Mouse (Mus musculus) midbrain, embryonic 13.5 days (tissue): Measurements from ENCODE around the gene Ankdd1a. TPM values are rescaled to one million over a fixed set of nuclear protein-coding genes. Genes with fewer than 3 reads are reported as not detected.

Experiments used
- ATAC-seq: fragments of 200-750 bp; cut with Nextera tagmentation; 2 replicates; pipeline ENCODE4 v1.8.0; 2017; ENCODE audit warnings: mild to moderate bottlenecking, moderate TSS enrichment, moderate library complexity
- H3K27ac ChIP-seq: fragments of 300-500 bp; sonication (generic); 2 replicates; pipeline ENCODE4 v1.5.1; 2015; ENCODE audit warnings: inconsistent platforms, mild to moderate bottlenecking, moderate library complexity
- H3K27me3 ChIP-seq: fragments of 300-500 bp; sonication (generic); 2 replicates; pipeline ENCODE4 v1.6.1; 2015; ENCODE audit warnings: mild to moderate bottlenecking, inconsistent platforms
- H3K36me3 ChIP-seq: fragments of 300-500 bp; sonication (generic); 2 replicates; pipeline ENCODE4 v1.6.1; 2015; ENCODE audit warnings: mild to moderate bottlenecking, inconsistent platforms
- H3K4me1 ChIP-seq: fragments of 300-500 bp; sonication (generic); replicated peaks from 2 replicates; pipeline ENCODE4 v1.6.1; 2015; ENCODE audit warnings: inconsistent platforms
- H3K4me2 ChIP-seq: fragments of 300-500 bp; sonication (generic); replicated peaks from 2 replicates; pipeline ENCODE4 v1.6.1; 2015; ENCODE audit warnings: moderate library complexity, mild to moderate bottlenecking, inconsistent platforms
- H3K4me3 ChIP-seq: fragments of 300-500 bp; sonication (generic); replicated peaks from 2 replicates; pipeline ENCODE4 v1.5.1; 2015; ENCODE audit warnings: mild to moderate bottlenecking, inconsistent platforms
- H3K9ac ChIP-seq: fragments of 300-500 bp; sonication (generic); replicated peaks from 2 replicates; pipeline ENCODE4 v1.6.1; 2015; ENCODE audit warnings: mild to moderate bottlenecking, inconsistent platforms
- H3K9me3 ChIP-seq: fragments of 300-500 bp; sonication (generic); 2 replicates; pipeline ENCODE4 v1.6.1; 2016; ENCODE audit warnings: mild to moderate bottlenecking, inconsistent platforms
- WGBS: fragments of 180-500 bp; shearing (Covaris S2); methylation state at CpG from one replicate; pipeline ENCODE4 v1.1.7; 2015; 5-methylcytosine and 5-hydroxymethylcytosine counted together
- polyA plus RNA-seq: library from polyadenylated mRNA; unstranded; fragments of >200 nt; fragmentation: Nextera tagmentation; extraction: Ambion mirVana; gene quantifications from 2 replicates; pipeline ENCODE4 v1.2.1, GENCODE M21; 2015

The Ankdd1a gene
- polyA plus RNA-seq, 1 experiment from 2014 or later, result 0.63 TPM

GRCm38 (mm10) chr9:65539697-65540096 is 19.7 kb upstream of the Ankdd1a start:
- H3K27ac ChIP-seq, result no peak overlapping the region
- no peaks in the 10 kb centered on the region for H3K36me3 ChIP-seq
- H3K4me1 ChIP-seq, result no peaks in the 10 kb centered on the region
- no peaks in the 10 kb centered on the region for H3K9me3 ChIP-seq
- H3K9ac ChIP-seq, result no peak overlapping the region
- H3K27me3 ChIP-seq, result no peaks in the 10 kb centered on the region
- 89% methylated on average over 9 of the region's 9 CpGs for WGBS
- no peak overlapping the region for H3K4me2 ChIP-seq
- ATAC-seq, result no peak
- no peak overlapping the region for H3K4me3 ChIP-seq

DNA sequence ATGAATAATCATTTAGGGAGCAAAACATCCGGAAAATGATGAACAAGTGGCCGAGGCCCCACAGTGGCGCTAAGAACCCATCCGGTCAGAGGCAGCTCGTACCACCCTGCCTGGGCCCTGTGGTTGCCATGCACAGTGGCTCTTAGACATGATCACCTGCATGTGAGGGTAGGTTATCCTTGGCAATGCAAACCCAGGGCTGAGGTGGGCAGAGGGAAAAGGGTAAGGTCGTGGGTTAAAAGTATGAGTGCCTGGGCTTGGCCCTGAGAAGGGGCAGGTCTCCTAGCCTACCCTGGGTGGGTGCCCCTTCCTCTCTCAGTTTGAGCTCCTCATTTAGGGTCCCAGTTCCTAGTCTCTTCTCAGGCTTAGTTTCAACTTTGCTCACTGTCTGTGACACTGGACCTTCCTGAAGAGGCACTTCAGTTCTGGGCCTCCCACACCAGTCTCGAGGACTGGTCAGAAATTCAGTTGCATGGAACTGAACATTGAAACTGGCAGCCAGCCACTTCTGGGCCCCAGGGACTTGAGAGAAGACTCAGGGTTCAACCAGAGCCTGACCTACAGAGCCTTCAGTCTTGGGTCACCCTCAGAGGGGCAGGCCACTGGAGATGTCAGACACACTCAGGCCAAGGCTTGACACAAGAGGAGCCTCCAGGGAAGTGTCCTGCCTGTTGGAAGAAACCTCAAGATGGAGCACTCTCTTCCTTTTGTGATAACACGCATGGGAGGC is 18.1 kb upstream of the Ankdd1a start:
- no peak overlapping the region for H3K4me2 ChIP-seq
- no peaks in the 10 kb centered on the region for H3K27me3 ChIP-seq
- 88% methylated on average over 8 of the region's 8 CpGs for WGBS
- no peaks in the 10 kb centered on the region for H3K4me1 ChIP-seq
- H3K9ac ChIP-seq, result no peak overlapping the region
- H3K36me3 ChIP-seq, result no peaks in the 10 kb centered on the region
- H3K9me3 ChIP-seq, result no peaks in the 10 kb centered on the region
- no peak overlapping the region for H3K4me3 ChIP-seq
- ATAC-seq, result no peak
- no peak overlapping the region for H3K27ac ChIP-seq

DNA sequence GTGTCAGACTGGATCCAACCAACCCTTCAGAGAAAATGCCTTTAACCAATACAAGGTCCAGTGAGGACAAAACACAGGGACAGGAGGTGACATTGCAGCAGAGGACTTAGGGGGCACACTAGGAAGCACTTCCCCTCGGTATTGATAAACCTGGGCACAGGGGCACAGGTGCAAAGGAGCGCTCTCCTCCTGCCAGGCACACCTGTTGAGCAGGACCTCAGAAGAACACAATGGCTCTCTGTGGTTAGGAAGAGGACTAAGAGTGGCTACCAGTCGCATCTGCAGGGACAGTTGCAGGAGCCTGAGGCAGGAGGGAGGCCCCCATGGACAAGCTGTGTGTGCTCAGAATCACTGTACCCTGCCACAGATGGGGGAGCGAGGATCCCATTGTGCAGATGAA is 16.5 kb upstream of the Ankdd1a start:
- H3K36me3 ChIP-seq, result no peaks in the 10 kb centered on the region
- no peak overlapping the region for H3K4me2 ChIP-seq
- H3K9ac ChIP-seq, result no peak overlapping the region
- H3K9me3 ChIP-seq, result no peaks in the 10 kb centered on the region
- 85% methylated on average over 4 of the region's 4 CpGs for WGBS
- H3K27ac ChIP-seq, result no peak overlapping the region
- no peak for ATAC-seq
- no peaks in the 10 kb centered on the region for H3K27me3 ChIP-seq
- H3K4me1 ChIP-seq, result no peaks in the 10 kb centered on the region
- no peak overlapping the region for H3K4me3 ChIP-seq

DNA sequence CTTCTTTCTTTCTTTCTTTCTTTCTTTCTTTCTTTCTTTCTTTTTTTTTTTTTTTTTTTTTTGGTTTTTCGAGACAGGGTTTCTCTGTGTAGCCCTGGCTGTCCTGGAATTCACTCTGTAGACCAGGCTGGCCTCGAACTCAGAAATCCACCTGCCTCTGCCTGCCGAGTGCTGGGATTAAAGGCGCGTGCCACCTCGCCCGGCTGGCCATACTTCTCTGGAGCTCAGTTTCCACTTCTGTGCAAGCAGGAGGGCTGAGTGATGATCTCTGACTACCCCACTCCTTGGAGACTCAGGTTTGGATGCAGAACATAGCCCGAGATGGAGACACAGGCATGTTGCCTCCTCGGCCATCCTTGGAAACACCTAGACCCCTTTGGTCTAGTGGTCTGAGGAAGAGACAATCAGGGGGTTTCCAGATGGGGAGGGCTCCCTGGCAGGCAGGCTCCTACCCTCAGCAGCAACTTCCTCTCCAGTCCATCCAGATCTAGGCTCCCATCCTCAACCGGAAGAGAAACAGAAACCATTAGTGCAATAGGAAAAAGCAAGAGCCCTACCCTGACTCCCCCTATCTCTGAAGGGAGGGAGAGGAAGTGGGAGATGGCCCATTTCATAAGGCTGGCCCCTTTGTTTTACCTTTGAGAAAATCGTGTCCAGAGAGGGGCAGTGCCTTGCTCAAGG is 15.9 kb upstream of the Ankdd1a start:
- Histone ChIP-seq H3K4me3 (no peak overlapping the region), H3K36me3 (no peaks in the 10 kb centered on the region), H3K9ac (no peak overlapping the region), H3K4me2 (no peak overlapping the region), H3K4me1 (no peaks in the 10 kb centered on the region), H3K9me3 (no peaks in the 10 kb centered on the region), H3K27me3 (no peaks in the 10 kb centered on the region), H3K27ac (no peak overlapping the region)
- WGBS, result 87% methylated on average over 10 of the region's 11 CpGs
- ATAC-seq, result no peak

- Histone ChIP-seq H3K4me3 (no peak overlapping the region), H3K27me3 (no peaks in the 10 kb centered on the region), H3K4me1 (no peaks in the 10 kb centered on the region), H3K36me3 (no peaks in the 10 kb centered on the region), H3K9ac (no peak overlapping the region), H3K27ac (no peak overlapping the region), H3K9me3 (no peaks in the 10 kb centered on the region), H3K4me2 (no peak overlapping the region)
- WGBS, result 79% methylated on average over 3 of the region's 3 CpGs
- ATAC-seq, result no peak
Measured at GRCm38 (mm10) chr9:65535191-65535722, 15.3 kb upstream of the Ankdd1a start.

GRCm38 (mm10) chr9:65534111-65534510 is 14.1 kb upstream of the Ankdd1a start:
- no peak overlapping the region for H3K4me2 ChIP-seq
- H3K9me3 ChIP-seq, result no peaks in the 10 kb centered on the region
- no peaks in the 10 kb centered on the region for H3K4me1 ChIP-seq
- H3K4me3 ChIP-seq, result no peak overlapping the region
- no peak for ATAC-seq
- no peak overlapping the region for H3K27ac ChIP-seq
- H3K27me3 ChIP-seq, result no peaks in the 10 kb centered on the region
- no peak overlapping the region for H3K9ac ChIP-seq
- no peaks in the 10 kb centered on the region for H3K36me3 ChIP-seq
- 88% methylated on average over 3 of the region's 3 CpGs for WGBS

- Histone ChIP-seq H3K27me3 (no peaks in the 10 kb centered on the region), H3K36me3 (no peaks in the 10 kb centered on the region), H3K4me1 (no peaks in the 10 kb centered on the region), H3K9ac (no peak overlapping the region), H3K4me3 (no peak overlapping the region), H3K27ac (no peak overlapping the region), H3K9me3 (no peaks in the 10 kb centered on the region), H3K4me2 (no peak overlapping the region)
- 86% methylated on average over 8 of the region's 8 CpGs for WGBS
- ATAC-seq, result no peak
Measured at GRCm38 (mm10) chr9:65532986-65533385, 13.0 kb upstream of the Ankdd1a start.

- Histone ChIP-seq H3K9ac (no peak overlapping the region), H3K4me2 (no peak overlapping the region), H3K4me1 (no peaks in the 10 kb centered on the region), H3K27ac (no peak overlapping the region), H3K9me3 (no peaks in the 10 kb centered on the region), H3K36me3 (no peaks in the 10 kb centered on the region), H3K4me3 (no peak overlapping the region), H3K27me3 (no peaks in the 10 kb centered on the region)
- WGBS, result 84% methylated on average over 5 of the region's 5 CpGs
- no peak for ATAC-seq
Measured at GRCm38 (mm10) chr9:65531283-65531682, 11.3 kb upstream of the Ankdd1a start.

DNA sequence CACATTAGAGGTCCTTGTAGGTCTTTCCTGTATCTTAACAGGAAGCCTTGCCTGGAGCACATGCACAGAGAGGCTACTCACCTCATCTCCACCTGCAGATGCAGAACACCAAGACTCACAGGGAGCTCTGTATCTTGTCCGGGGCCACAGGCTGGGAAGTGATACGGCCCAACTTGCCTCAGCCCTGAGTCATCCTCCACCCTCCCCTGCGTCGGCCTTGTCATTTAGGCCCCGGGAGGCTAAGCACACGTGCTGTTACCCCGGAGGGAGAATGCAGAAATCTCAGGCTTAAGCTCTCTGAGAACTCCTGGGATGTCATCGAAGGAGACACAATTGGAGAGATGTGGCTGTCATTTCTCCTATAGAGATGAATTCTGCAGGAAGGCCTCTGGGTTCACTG is 9.7 kb upstream of the Ankdd1a start:
- H3K4me2 ChIP-seq, result no peak overlapping the region
- H3K9ac ChIP-seq, result no peak overlapping the region
- H3K36me3 ChIP-seq, result no peaks in the 10 kb centered on the region
- no peak overlapping the region for H3K4me3 ChIP-seq
- no peaks in the 10 kb centered on the region for H3K27me3 ChIP-seq
- WGBS, result 59% methylated on average over 8 of the region's 8 CpGs
- no peaks in the 10 kb centered on the region for H3K4me1 ChIP-seq
- no peak for ATAC-seq
- no peaks in the 10 kb centered on the region for H3K9me3 ChIP-seq
- H3K27ac ChIP-seq, result no peak overlapping the region

- Histone ChIP-seq H3K36me3 (no peaks in the 10 kb centered on the region), H3K27ac (no peak overlapping the region), H3K4me1 (no peaks in the 10 kb centered on the region), H3K27me3 (no peaks in the 10 kb centered on the region), H3K9ac (no peak overlapping the region), H3K4me3 (no peak overlapping the region), H3K9me3 (no peaks in the 10 kb centered on the region), H3K4me2 (no peak overlapping the region)
- no peak for ATAC-seq
- WGBS, result 91% methylated on average over 6 of the region's 6 CpGs
Measured at GRCm38 (mm10) chr9:65528417-65529038, 8.5 kb upstream of the Ankdd1a start.

DNA sequence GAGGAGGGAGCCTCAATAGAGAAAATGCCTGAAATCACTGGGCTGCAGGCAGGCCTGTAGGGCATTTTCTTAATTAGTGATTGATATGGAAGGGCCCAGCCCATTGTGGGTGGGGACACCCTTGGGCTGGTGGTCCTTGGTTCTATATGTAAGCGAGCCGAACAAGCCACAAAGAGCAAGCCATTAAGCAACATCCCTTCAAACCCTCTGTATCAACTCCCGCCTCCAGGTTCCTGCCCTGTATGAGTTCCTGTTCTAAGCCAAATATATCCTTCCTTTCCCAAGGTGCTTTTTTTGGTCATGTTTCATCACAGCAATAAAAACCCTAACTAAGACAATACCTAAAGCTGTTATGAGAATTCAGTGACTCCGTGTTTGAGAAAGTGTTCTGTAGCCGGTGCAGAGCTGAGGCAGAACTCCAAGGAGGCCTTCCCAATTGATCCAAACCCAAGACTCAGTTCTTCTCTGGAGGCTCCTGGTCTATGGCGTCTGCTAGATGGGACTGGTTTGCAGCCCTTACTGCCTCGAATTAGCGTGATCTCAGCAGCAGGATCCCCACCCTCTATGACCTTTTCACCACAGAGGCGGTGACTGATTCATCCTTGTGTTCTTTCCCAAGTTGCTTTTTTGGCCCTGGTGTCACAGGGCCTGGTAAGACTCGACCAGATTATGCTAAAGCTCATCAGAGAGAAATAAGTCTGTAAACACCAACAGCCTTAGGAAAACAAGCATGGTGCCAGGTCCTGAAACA is 5.6 kb upstream of the Ankdd1a start:
- H3K4me1 ChIP-seq, result peaks cover 4% of the 10 kb centered on the region
- ATAC-seq, result no peak
- H3K4me3 ChIP-seq, result no peak overlapping the region
- H3K27ac ChIP-seq, result no peak overlapping the region
- H3K9me3 ChIP-seq, result no peaks in the 10 kb centered on the region
- H3K27me3 ChIP-seq, result no peaks in the 10 kb centered on the region
- H3K36me3 ChIP-seq, result no peaks in the 10 kb centered on the region
- WGBS, result 86% methylated on average over 10 of the region's 10 CpGs
- H3K9ac ChIP-seq, result no peak overlapping the region
- no peak overlapping the region for H3K4me2 ChIP-seq
